Mouse (Mus musculus): Measurements from ENCODE around the gene Sesn2.

DNA sequence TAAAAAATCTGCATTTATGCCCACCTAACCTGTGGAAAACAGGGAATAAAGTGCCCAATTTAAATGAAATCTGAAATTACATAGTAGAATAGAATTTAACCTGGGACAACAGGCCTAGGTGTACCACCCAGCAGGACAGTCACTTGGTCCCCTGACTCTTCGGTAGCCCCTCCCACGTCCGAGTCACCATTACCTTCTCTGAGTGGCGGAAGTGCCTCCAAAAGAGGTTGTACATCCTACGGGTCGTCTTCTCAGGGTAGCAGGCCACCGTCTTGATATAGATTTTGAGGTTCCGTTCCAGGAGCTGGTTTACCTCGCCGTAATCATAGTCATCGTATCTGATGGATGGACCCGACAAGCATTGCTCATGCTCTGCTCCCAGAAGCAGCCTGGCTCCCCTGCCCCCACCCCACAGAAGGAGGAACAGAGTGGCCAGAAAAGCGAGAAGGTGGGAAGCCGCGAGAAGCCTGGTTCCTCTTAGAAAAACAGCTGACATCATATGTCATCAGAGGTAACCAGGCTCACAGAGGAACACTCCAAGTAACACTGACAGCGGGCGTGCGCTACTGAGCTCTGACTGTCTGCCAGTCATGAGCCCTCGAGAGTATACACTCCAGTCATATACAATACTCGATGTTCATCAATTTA, 15.9 kb downstream of the Sesn2 start:
- TF ChIP-seq POLR2A (IDR thresholded peaks at IDR 0.05; ENCODE audit: insufficient read depth, low read length): no peak
- TF ChIP-seq CTCF (IDR thresholded peaks at IDR 0.05; ENCODE audit: low read depth, low read length): no peak
